Mouse (Mus musculus) small intestine, adult 2 months (tissue): ENCODE results near the gene Hspd1. TPM values are rescaled to one million over a fixed set of nuclear protein-coding genes. Genes with fewer than 3 reads are reported as not detected.
A peak's percentile ranks its signal among the peaks of the same experiment; 100 is the strongest.

Experiments
- H3K27ac ChIP-seq: fragments of 200-500 bp; 2 replicates; pipeline ENCODE4 v1.5.1; 2012; ENCODE audit warnings: low read depth, low read length, control low read depth, inconsistent platforms; ENCODE audit not compliant: insufficient read depth
- H3K27me3 ChIP-seq: fragments of 200-500 bp; 2 replicates; pipeline ENCODE4 v1.6.1; 2012; ENCODE audit warnings: mild to moderate bottlenecking, moderate library complexity, low read length, inconsistent platforms; ENCODE audit not compliant: control insufficient read depth, insufficient read depth
- H3K36me3 ChIP-seq: fragments of 200-500 bp; 2 replicates; pipeline ENCODE4 v1.6.1; 2012; ENCODE audit warnings: mild to moderate bottlenecking, low read length, control low read depth, inconsistent platforms; ENCODE audit not compliant: control insufficient read depth, insufficient read depth
- H3K4me1 ChIP-seq: fragments of 200-500 bp; 2 replicates; pipeline ENCODE4 v1.6.1; 2012; ENCODE audit warnings: low read length, inconsistent platforms, mixed read lengths; ENCODE audit not compliant: control insufficient read depth, insufficient read depth, insufficient read length
- H3K4me3 ChIP-seq: fragments of 200-500 bp; 2 replicates; pipeline ENCODE4 v1.5.1; 2012; ENCODE audit warnings: low read depth, mild to moderate bottlenecking, control low read depth, inconsistent platforms, low read length, moderate library complexity
- CTCF ChIP-seq: fragments of 200-500 bp; IDR thresholded peaks from 2 replicates; pipeline ENCODE4 v1.5.1; 2012; ENCODE audit warnings: low read depth, mild to moderate bottlenecking, control low read depth, inconsistent platforms, low read length, moderate library complexity, mixed read lengths; ENCODE audit not compliant: insufficient replicate concordance, insufficient read length; ENCODE audit errors: extremely low read depth
- POLR2A ChIP-seq: fragments of 200-500 bp; IDR thresholded peaks from 2 replicates; pipeline ENCODE4 v1.6.1; 2012; ENCODE audit warnings: low read depth, mild to moderate bottlenecking, control low read depth, inconsistent platforms, low read length, moderate library complexity
- WGBS: fragments of 180-500 bp; shearing (Covaris S2); methylation state at CpG from one replicate; pipeline ENCODE4 v1.1.7; 2018; 5-methylcytosine and 5-hydroxymethylcytosine counted together
- polyA plus RNA-seq: library from polyadenylated mRNA; depleted of rRNA; stranded (reverse); fragments of >200 nt; gene quantifications from 2 replicates; pipeline ENCODE4 v1.2.3, GENCODE M21; 2012

Gene Hspd1
- polyA plus RNA-seq, 1 experiment, result 6.1 TPM

DNA sequence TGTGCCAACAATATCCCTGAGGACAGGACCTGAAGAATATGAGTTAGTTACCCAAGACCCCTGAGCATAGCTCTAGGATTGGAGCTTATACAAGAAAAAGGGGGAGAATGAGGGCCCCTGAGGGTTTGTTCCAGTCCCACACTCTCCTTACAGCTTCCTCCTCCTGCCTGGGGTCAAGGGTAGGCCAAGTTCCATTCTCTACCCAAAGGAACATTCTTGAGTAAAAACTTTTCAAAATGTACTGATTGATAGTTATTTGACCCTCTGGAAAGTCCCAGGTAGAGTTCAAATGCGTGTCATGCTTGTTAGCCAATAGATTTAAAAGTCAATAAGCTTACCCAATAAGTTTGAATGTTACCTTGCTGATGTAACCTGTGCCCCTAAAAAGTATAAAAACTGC lies 19.6 kb upstream of the Hspd1 start:
- TF ChIP-seq POLR2A (no peak), CTCF (no peak)
- no peaks in the 10 kb centered on the region for H3K36me3 ChIP-seq
- H3K4me1 ChIP-seq, result no peaks in the 10 kb centered on the region
- H3K4me3 ChIP-seq, result no peak overlapping the region
- no peak overlapping the region for H3K27ac ChIP-seq
- no peaks in the 10 kb centered on the region for H3K27me3 ChIP-seq
- 91% methylated on average over 1 of the region's 1 CpGs for WGBS

DNA sequence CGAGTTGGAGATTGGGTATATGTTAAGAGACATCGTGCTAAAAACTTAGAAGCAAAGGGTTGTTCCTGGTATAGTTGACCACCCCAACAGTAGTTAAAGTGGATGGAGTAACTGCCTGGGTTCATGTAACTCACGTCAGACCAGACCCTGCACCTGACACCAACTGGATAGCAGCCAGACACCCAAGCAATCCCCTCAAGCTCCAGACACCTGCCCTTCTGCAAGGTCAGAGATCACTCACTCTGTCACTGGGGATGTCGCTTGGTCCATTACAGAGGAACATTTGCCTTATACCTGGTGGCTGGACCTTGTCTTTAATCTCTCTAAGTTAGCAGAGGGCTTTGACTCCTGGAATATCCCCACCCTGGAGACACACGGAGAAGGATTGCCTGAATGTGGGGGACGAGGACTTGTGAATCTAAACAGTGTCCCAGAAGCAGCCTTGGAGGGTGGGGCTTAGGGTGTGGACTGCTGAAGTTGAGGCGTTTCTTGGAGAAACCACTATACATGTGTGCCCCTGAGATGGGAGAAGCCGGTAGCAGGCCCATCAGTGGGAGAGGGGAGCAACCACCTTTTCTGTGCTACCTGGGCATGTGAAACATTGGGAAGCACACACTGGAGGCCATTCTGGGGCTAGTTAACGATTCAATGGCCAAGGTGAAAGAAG lies 19.0 kb upstream of the Hspd1 start:
- no peak for TF ChIP-seq POLR2A
- TF ChIP-seq CTCF, result no peak
- H3K36me3 ChIP-seq, result no peaks in the 10 kb centered on the region
- no peak overlapping the region for H3K27ac ChIP-seq
- WGBS, result 84% methylated on average over 9 of the region's 9 CpGs
- H3K4me1 ChIP-seq, result no peaks in the 10 kb centered on the region
- no peaks in the 10 kb centered on the region for H3K27me3 ChIP-seq
- no peak overlapping the region for H3K4me3 ChIP-seq

DNA sequence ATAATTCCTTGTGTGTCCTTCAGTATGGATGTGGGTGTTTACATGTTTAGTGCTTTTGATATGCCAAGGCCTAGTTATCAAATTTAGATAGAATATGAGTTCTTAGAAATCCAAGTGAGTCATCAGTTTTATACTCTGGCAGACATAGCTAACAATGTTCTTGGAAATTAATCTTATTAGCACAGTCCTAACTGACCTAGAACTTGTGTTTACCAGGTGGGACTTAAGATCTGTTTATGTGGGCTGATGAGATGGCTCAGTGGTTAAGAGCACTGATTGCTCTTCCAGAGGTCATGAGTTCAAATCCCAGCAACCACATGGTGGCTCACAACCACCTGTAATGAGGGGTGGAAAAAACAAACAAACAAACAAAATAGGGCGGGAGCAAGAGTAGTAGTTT lies 4.4 kb upstream of the Hspd1 start:
- H3K36me3 ChIP-seq, result peaks cover 9% of the 10 kb centered on the region
- no peak overlapping the region for H3K4me3 ChIP-seq
- H3K27ac ChIP-seq, result no peak overlapping the region
- TF ChIP-seq CTCF (no peak), POLR2A (no peak)
- 66% methylated on average over 1 of the region's 1 CpGs for WGBS
- H3K27me3 ChIP-seq, result no peaks in the 10 kb centered on the region
- H3K4me1 ChIP-seq, result no peaks in the 10 kb centered on the region

DNA sequence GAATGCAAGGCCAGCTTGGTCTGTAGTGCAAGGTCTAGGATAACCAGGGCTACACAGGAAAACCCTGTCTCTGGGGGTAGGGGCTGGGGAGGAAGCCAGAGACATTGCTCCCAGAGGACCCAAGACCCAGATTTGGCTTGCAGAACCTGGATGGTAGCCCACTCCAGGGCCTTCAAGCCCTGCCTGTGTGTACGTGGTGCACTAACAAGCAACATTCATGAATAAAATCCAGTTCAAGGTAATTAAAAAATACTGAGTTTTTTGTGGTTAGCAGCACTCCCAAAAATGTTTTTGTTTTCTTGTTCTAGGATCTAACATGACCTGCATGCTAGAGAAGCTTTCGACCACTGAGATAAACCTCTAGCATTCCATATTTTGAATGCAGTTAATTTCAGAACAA lies 4.0 kb upstream of the Hspd1 start:
- 95% methylated on average over 2 of the region's 2 CpGs for WGBS
- no peak overlapping the region for H3K27ac ChIP-seq
- no peak overlapping the region for H3K4me3 ChIP-seq
- TF ChIP-seq POLR2A (no peak), CTCF (no peak)
- H3K36me3 ChIP-seq, result peaks cover 9% of the 10 kb centered on the region
- no peaks in the 10 kb centered on the region for H3K4me1 ChIP-seq
- no peaks in the 10 kb centered on the region for H3K27me3 ChIP-seq

DNA sequence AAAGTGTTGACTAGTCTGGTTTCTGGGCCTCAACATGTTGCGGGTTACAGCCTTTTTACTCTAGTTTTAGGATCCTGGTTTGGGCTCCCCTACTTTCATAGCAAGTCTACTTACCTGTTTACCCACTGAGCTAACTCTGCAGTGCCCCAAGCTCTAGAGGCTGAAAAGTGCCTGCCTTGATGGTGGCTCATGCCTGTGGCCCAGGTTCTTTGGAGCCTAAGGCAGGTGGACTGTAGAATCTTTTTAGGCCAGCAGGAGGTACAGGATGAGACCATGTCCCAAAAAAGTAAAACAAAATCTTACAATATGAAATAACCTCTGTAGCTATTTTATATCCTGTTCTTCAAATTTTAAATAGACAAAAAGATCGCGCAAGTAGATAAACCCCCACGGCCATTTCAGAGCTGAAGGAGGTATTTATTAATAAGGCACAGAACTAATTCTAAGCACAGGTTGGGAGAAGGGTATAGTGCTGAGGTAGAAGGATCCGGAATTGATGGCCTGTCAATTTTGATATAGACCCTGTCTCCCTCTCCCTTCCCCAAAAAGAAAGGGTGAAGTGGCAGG lies 1.5 kb upstream of the Hspd1 start:
- no peak for TF ChIP-seq POLR2A
- TF ChIP-seq CTCF, result no peak
- Histone ChIP-seq H3K4me3 (peak overlapping the region; percentile 44), H3K27ac (no peak overlapping the region), H3K36me3 (peaks cover 15% of the 10 kb centered on the region), H3K27me3 (no peaks in the 10 kb centered on the region), H3K4me1 (no peaks in the 10 kb centered on the region)
- WGBS, result 36% methylated on average over 5 of the region's 5 CpGs

DNA sequence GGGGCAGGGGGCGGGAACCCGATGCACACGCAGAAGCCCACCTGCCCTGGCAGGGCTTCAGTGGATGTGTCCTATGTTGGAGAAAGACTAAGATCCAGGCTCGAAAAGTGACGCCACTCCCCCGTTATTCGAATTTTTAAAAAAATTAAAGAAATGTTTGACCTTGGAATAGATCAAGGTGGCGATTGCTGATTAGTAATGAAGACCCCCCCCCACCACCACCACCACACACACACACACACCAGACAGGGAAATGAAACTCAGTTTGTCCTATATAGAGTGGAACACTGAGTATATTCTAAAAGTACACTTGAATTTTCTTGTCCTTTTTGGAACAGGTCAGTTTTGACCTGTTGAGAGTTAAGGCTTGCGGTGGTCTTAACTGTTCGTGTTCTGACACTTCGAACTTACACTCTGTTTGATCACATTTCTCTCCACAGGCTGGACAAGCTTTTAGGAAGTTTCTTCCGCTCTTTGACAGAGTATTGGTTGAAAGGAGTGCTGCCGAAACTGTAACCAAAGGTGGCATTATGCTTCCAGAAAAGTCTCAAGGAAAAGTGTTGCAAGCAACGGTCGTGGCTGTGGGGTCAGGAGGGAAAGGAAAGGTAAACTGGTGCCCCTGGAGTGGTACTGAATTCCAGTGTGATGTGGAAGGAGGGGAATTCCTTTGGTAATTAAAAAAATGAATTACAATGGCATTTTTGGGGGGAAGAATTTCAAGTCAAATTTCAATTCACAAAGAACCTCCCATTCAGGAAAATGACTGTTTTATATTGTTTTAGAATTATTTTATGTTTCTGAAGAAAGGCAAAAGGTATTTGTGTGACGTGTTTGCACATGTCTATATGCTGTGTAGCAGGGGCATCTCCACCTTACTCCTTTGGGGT lies 811 bp upstream of the Hspd1 start:
- TF ChIP-seq POLR2A (no peak), CTCF (no peak)
- WGBS, result 3% methylated on average over 16 of the region's 16 CpGs
- Histone ChIP-seq H3K27me3 (no peaks in the 10 kb centered on the region), H3K4me1 (no peaks in the 10 kb centered on the region), H3K4me3 (peak overlapping the region; percentile 83), H3K27ac (peak overlapping the region; percentile 80), H3K36me3 (peaks cover 19% of the 10 kb centered on the region)

DNA sequence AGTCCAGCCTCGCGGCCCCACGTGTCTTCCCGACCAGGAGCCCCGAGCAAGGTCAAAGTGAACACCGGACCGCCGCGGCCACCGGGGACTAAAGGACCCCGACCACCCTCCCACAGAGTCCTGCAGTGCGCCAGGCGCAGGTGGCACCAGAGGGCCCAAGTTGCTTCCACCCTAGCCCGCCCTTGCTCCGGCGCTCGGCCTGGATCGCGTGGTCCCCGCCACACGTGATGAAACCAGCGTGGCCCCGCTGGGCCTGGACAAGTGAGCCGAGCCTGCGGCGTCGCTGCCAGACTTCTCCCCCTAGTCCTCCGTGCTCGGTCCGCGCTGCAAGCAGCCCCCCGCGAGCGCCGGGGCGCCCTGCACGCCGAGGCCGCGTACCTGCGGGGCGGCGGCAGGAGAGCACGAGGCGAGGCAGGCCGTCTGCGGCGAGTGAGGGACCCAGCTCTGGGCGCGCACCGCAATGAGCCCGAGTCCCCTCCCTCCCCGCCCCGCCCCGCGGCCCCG lies 590 bp downstream of the Hspd1 start:
- H3K27ac ChIP-seq, result peak overlapping the region; percentile 76
- peaks cover 26% of the 10 kb centered on the region for H3K36me3 ChIP-seq
- peak overlapping the region; percentile 83 for H3K4me3 ChIP-seq
- TF ChIP-seq POLR2A (peak; percentile 73), CTCF (no peak)
- no peaks in the 10 kb centered on the region for H3K4me1 ChIP-seq
- H3K27me3 ChIP-seq, result no peaks in the 10 kb centered on the region
- 1% methylated on average over 51 of the region's 57 CpGs for WGBS
